Mouse (Mus musculus) myocyte (in vitro differentiated cells): Measurements from ENCODE around the gene Gm10322. TPM values are rescaled to one million over a fixed set of nuclear protein-coding genes. Genes with fewer than 3 reads are reported as not detected.

Experiments used
- H3K27me3 ChIP-seq: one replicate; pipeline ENCODE4 v1.6.1; 2011; ENCODE audit not compliant: control insufficient read depth, insufficient read depth, insufficient read length
- H3K36me3 ChIP-seq: one replicate; pipeline ENCODE4 v1.6.1; 2011; ENCODE audit not compliant: control insufficient read depth, insufficient read depth
- H3K4me2 ChIP-seq: one replicate; pipeline ENCODE4 v1.6.1; 2011; ENCODE audit warnings: low read depth, control low read depth
- H3K4me3 ChIP-seq: one replicate; pipeline ENCODE4 v1.5.1; 2011; ENCODE audit warnings: mild to moderate bottlenecking, control low read depth, moderate library complexity
- H3K79me2 ChIP-seq: one replicate; pipeline ENCODE4 v1.6.1; 2011; ENCODE audit not compliant: control insufficient read depth, insufficient read depth
- H3ac ChIP-seq: one replicate; pipeline ENCODE4 v1.6.1; 2011; ENCODE audit not compliant: control insufficient read depth, insufficient read length
- CEBPB ChIP-seq: IDR thresholded peaks from 2 replicates; pipeline ENCODE4 v1.6.1; 2011; ENCODE audit warnings: mild to moderate bottlenecking, moderate library complexity; ENCODE audit not compliant: poor library complexity, insufficient read depth, severe bottlenecking
- E2F4 ChIP-seq: IDR thresholded peaks from one replicate; pipeline ENCODE4 v1.6.1; 2011; ENCODE audit warnings: mild to moderate bottlenecking, control low read depth, moderate library complexity; ENCODE audit not compliant: insufficient read depth
- MAX ChIP-seq: IDR thresholded peaks from one replicate; pipeline ENCODE4 v1.6.1; 2011; ENCODE audit warnings: low read depth, mild to moderate bottlenecking, control low read depth
- MYOD1 ChIP-seq, 3 experiments: IDR thresholded peaks; one replicate each; pipeline ENCODE4 v1.6.1; 2011; ENCODE audit warnings: control low read depth in 2 of 3, low read depth in 2 of 3, mild to moderate bottlenecking in 2 of 3, moderate library complexity in 1 of 3; ENCODE audit not compliant: insufficient read length in 2 of 3, control insufficient read depth in 1 of 3
- MYOG ChIP-seq, 3 experiments: IDR thresholded peaks; one replicate each; pipeline ENCODE4 v1.6.1; 2011; ENCODE audit warnings: control low read depth in 2 of 3, low read depth in 2 of 3, mild to moderate bottlenecking in 2 of 3; ENCODE audit not compliant: insufficient read length in 2 of 3, control insufficient read depth in 1 of 3, insufficient read depth in 1 of 3
- POLR2A ChIP-seq: IDR thresholded peaks from one replicate; pipeline ENCODE4 v1.6.1; 2011; ENCODE audit warnings: low read depth, mild to moderate bottlenecking, control low read depth, moderate library complexity; ENCODE audit not compliant: insufficient read length
- POLR2AphosphoS2 ChIP-seq: IDR thresholded peaks from one replicate; pipeline ENCODE4 v1.6.1; 2011; ENCODE audit warnings: low read depth, control low read depth; ENCODE audit not compliant: insufficient read length
- REST ChIP-seq: IDR thresholded peaks from one replicate; pipeline ENCODE4 v1.6.1; 2011; ENCODE audit warnings: mild to moderate bottlenecking, control low read depth, moderate library complexity; ENCODE audit not compliant: insufficient read depth, insufficient read length
- SRF ChIP-seq: IDR thresholded peaks from one replicate; pipeline ENCODE4 v1.6.1; 2011; ENCODE audit warnings: low read depth; ENCODE audit not compliant: control insufficient read depth, insufficient read length
- TCF12 ChIP-seq: IDR thresholded peaks from one replicate; pipeline ENCODE4 v1.6.1; 2011; ENCODE audit warnings: mild to moderate bottlenecking, control low read depth; ENCODE audit not compliant: poor library complexity, insufficient read depth, severe bottlenecking
- TCF3 ChIP-seq: IDR thresholded peaks from one replicate; pipeline ENCODE4 v1.6.1; 2011; ENCODE audit warnings: low read depth, control low read depth; ENCODE audit not compliant: insufficient read length
- USF1 ChIP-seq: IDR thresholded peaks from one replicate; pipeline ENCODE4 v1.6.1; 2011; ENCODE audit warnings: low read depth, mild to moderate bottlenecking, control low read depth, moderate library complexity
- polyA plus RNA-seq: library from polyadenylated mRNA; unstranded; fragments of >200 nt; fragmentation: generic; extraction: Trizol; gene quantifications from one replicate; pipeline ENCODE4 v1.2.1, GENCODE M21; 2012; ENCODE audit warnings: missing spikeins

Gm10322 gene
- polyA plus RNA-seq, 1 experiment: 0.37 TPM

DNA sequence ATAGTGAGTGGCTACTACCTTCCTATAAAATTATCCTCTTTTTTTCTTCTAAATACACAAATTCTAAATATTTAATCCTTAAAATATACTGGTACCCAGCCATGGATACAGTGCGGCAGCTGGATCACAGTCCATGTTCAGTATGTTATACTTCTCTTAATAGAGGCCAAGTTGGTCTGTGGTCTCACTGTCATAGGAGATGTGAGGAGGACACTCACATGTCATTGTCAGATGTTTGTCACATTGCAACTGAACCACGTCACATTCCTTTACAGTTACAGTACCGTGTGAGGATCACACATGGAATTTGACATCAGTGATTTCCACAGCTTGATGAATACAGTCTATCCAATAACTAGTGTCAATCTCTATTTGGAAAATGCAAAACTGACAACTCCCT is 36.2 kb upstream of the Gm10322 start:
- peaks cover 11% of the 10 kb centered on the region for H3K36me3 ChIP-seq
- peaks cover 73% of the 10 kb centered on the region for H3K79me2 ChIP-seq
- no peak overlapping the region for H3ac ChIP-seq
- peak overlapping the region; percentile 83 for H3K4me2 ChIP-seq
- no peak for TF ChIP-seq E2F4
- TF ChIP-seq POLR2A: no peak
- no peak for TF ChIP-seq TCF3
- no peak for TF ChIP-seq CEBPB
- no peak for TF ChIP-seq SRF
- TF ChIP-seq MYOG (IDR thresholded peaks at IDR 0.05; ENCODE audit: control insufficient read depth in 1 of 3, insufficient read depth in 1 of 3, insufficient read length in 2 of 3, low read depth in 2 of 3): no peak
- no peak for TF ChIP-seq REST
- no peak for TF ChIP-seq USF1
- no peak for TF ChIP-seq MYOD1 (IDR thresholded peaks at IDR 0.05; ENCODE audit: control insufficient read depth in 1 of 3, insufficient read length in 2 of 3, low read depth in 2 of 3)
- peak overlapping the region; percentile 6 for H3K4me3 ChIP-seq
- no peaks in the 10 kb centered on the region for H3K27me3 ChIP-seq

DNA sequence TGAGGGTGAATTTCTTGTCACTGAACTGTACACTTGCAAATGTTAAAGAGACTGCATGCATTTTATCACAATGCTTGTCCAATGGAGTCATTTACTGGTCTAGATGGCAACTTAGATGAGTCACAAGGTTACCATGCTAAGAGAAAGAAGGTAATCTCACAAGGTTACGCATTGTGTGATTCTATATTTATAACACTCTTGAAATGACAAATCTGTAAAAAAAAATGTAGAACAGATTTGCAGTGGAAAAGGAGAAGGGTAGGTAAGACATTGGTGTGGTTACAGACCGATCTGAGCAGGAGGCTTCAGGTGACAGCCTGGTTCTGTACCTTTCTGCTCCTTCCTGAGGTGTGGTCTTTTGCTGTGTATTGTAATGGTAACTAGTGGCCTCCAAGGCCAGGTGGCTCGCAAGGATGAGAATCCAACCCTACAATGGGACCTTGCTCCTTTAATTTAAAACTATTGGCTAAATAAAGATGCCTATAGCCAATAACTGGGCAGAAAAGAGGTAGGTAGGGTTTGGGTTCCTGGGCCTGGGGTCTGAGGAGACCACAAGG is 35.2 kb upstream of the Gm10322 start:
- TF ChIP-seq POLR2A (no peak), TCF12 (no peak), MYOG (IDR thresholded peaks at IDR 0.05; ENCODE audit: control insufficient read depth in 1 of 3, insufficient read depth in 1 of 3, insufficient read length in 2 of 3, low read depth in 2 of 3) (no peak)
- no peak overlapping the region for H3K4me2 ChIP-seq
- H3K4me3 ChIP-seq: no peak overlapping the region

DNA sequence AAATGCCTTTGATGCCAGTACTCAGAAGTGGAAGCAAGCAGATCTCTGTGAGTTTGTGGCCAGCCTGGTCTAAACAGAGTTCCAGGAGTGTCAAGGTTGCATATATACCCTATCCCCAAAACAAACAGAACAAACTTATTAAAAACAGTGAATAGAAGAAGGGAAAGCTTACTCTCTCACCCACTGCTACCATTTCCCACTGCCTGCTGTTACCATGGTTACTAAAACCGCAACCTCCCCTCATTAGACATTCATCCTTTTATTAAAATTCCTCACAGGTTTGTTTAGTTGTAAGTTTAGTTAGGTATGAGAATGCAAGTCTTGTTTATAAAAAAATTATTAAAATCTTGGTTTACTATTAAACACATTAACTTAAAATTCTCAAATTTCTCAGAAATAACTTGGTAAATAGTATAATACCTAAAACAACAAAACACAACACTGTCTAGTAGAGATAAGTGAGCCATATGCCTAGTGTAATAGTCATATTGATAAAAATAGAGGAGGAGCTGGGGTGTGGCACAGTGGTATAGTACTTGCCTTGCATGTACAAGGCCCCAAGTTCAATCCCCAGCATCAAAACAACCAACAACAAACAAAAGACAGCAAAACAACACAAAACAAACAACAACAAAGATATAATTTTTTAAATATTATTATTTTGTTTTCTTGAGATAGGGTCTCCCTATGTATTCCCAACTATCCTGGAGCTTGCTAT is 33.9 kb upstream of the Gm10322 start:
- peaks cover 69% of the 10 kb centered on the region for H3K79me2 ChIP-seq
- H3K36me3 ChIP-seq: peaks cover 18% of the 10 kb centered on the region
- TF ChIP-seq SRF (no peak), MYOG (IDR thresholded peaks at IDR 0.05; ENCODE audit: control insufficient read depth in 1 of 3, insufficient read depth in 1 of 3, insufficient read length in 2 of 3, low read depth in 2 of 3) (no peak)
- no peak overlapping the region for H3K4me3 ChIP-seq
- H3K27me3 ChIP-seq: no peaks in the 10 kb centered on the region
- H3ac ChIP-seq: no peak overlapping the region
- no peak overlapping the region for H3K4me2 ChIP-seq

More for the DNA sequence above, 35.2 kb upstream of the Gm10322 start:
- peaks cover 69% of the 10 kb centered on the region for H3K79me2 ChIP-seq
- H3K36me3 ChIP-seq: peaks cover 11% of the 10 kb centered on the region
- H3K27me3 ChIP-seq: no peaks in the 10 kb centered on the region
- no peak overlapping the region for H3ac ChIP-seq

DNA sequence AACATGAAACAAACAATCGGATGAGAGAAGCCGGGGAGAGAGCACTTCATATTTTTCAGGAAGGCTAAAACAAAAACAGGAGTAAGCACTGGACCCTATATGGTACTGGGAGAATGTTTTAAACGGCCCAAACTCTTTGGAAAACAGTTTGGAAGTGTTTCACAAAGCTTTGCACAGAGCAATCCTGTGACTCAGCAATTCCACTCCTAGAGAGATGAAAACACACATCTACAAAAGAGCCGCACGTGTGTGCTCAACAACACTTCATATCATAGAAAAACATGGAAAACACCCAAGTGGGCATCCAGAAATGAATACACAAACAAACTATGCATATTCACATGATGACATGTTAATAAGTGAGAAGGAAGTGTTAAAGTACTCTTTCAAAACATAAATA is 30.2 kb upstream of the Gm10322 start:
- Histone ChIP-seq H3K79me2 (peaks cover 82% of the 10 kb centered on the region), H3ac (no peak overlapping the region), H3K4me2 (no peak overlapping the region), H3K4me3 (no peak overlapping the region), H3K27me3 (no peaks in the 10 kb centered on the region), H3K36me3 (peaks cover 36% of the 10 kb centered on the region)
- TF ChIP-seq SRF (no peak), CEBPB (no peak), REST (no peak), POLR2A (no peak), USF1 (no peak), POLR2AphosphoS2 (no peak), TCF3 (no peak), E2F4 (no peak), MYOD1 (IDR thresholded peaks at IDR 0.05; ENCODE audit: control insufficient read depth in 1 of 3, insufficient read length in 2 of 3, low read depth in 2 of 3) (no peak), MAX (no peak), TCF12 (no peak), MYOG (IDR thresholded peaks at IDR 0.05; ENCODE audit: control insufficient read depth in 1 of 3, insufficient read depth in 1 of 3, insufficient read length in 2 of 3, low read depth in 2 of 3) (no peak)

GRCm38 (mm10) chr10:59586821-59587220 is 29.0 kb upstream of the Gm10322 start:
- H3K4me3 ChIP-seq: no peak overlapping the region
- peaks cover 82% of the 10 kb centered on the region for H3K79me2 ChIP-seq
- TF ChIP-seq MAX: no peak
- TF ChIP-seq TCF12: no peak
- no peak for TF ChIP-seq CEBPB
- no peak for TF ChIP-seq POLR2AphosphoS2
- TF ChIP-seq REST: no peak
- no peak for TF ChIP-seq E2F4
- no peak for TF ChIP-seq POLR2A
- TF ChIP-seq SRF: no peak
- TF ChIP-seq USF1: no peak
- H3K4me2 ChIP-seq: no peak overlapping the region
- peaks cover 39% of the 10 kb centered on the region for H3K36me3 ChIP-seq
- no peak overlapping the region for H3ac ChIP-seq
- no peaks in the 10 kb centered on the region for H3K27me3 ChIP-seq
